Comparison of ENCODE assay signal across 25 mouse cellular contexts in the genomic region with DNA sequence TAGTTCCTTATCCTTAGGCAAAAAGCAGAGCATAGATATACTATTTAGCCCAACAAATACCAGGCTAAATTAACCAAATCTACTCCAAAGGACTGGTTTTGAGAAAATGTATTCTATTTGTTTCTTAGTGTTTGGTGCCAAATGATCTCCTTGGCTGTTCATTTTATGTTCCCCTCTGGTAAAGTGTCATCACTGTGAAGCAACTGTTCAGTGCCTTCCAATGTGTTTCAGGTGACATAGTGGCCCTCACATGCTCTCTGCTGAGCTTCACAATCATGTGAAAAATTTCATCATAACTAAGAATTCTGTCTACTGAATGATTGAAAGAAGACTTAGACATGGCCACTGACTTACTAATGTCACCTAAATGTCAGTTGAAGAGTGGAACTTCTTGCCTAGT. TPM values are rescaled to one million over a fixed set of nuclear protein-coding genes. Genes with fewer than 3 reads are reported as not detected.
DNase-seq lines count a peak whose midpoint lies in the region; ATAC-seq and TF ChIP-seq lines count a peak whose summit lies in the region.
"Had no signal": no experiment of that assay in that cellular context is flagged by ENCODE, and none has a peak within 500 bp of the region (broad histone marks: within the 10 kb centered on the region; RNA-seq: fewer than 3 reads in every experiment).

No protein-coding gene starts in this region.

- no peaks in the 10 kb centered on the region for H3K36me3 ChIP-seq in liver, adult 2 months (ENCODE audit: control insufficient read depth, insufficient read depth, low read length)
- no peaks in the 10 kb centered on the region for H3K36me3 ChIP-seq in liver, postnatal 0 days (replicated peaks; ENCODE audit: insufficient read depth, low read length)
- H3K36me3 ChIP-seq in hindbrain, embryonic 12.5 days, result no peaks in the 10 kb centered on the region
- H3K36me3 ChIP-seq in hindbrain, postnatal 0 days (ENCODE audit: insufficient read depth, low read length), result no peaks in the 10 kb centered on the region
- H3K36me3 ChIP-seq: G1E had no signal

- no peaks in the 10 kb centered on the region for H3K79me2 ChIP-seq in liver, adult 2 months (ENCODE audit: control insufficient read depth, insufficient read depth, low read length)

- H3K4me2 ChIP-seq in liver, postnatal 0 days (ENCODE audit: low read depth, low read length), result no peak overlapping the region
- no peak overlapping the region for H3K4me2 ChIP-seq in hindbrain, embryonic 12.5 days (replicated peaks)
- H3K4me2 ChIP-seq in hindbrain, postnatal 0 days (ENCODE audit: low read depth, low read length), result no peak overlapping the region

- peaks cover 5% of the 10 kb centered on the region; the same call in 1 of the 2 replicates for H3K4me1 ChIP-seq in liver, adult 2 months (ENCODE audit: control insufficient read depth, insufficient read depth, low read length)
- H3K4me1 ChIP-seq in liver, postnatal 0 days (ENCODE audit: insufficient read depth), result no peaks in the 10 kb centered on the region
- no peaks in the 10 kb centered on the region for H3K4me1 ChIP-seq in hindbrain, embryonic 12.5 days
- no peaks in the 10 kb centered on the region for H3K4me1 ChIP-seq in hindbrain, postnatal 0 days (ENCODE audit: insufficient read depth, low read length)

- no peak overlapping the region for H3K4me3 ChIP-seq in liver, adult 2 months (ENCODE audit: insufficient read depth, low read depth, low read length)
- H3K4me3 ChIP-seq in liver, postnatal 0 days (ENCODE audit: low read depth, low read length), result no peak overlapping the region
- no peak overlapping the region for H3K4me3 ChIP-seq in hindbrain, embryonic 12.5 days
- H3K4me3 ChIP-seq in hindbrain, postnatal 0 days (ENCODE audit: low read length), result no peak overlapping the region

- DNase-seq in liver, adult 2 months (ENCODE audit: extremely low read depth, low read depth, low spot score), result peak; percentile 18
- DNase-seq in liver, postnatal 0 days, result no peak
- peak; percentile 52 for DNase-seq in fat pad, adult 2 months (ENCODE audit: extremely low read depth, low read depth, low spot score)
- peak; percentile 55 for DNase-seq in gonadal fat pad, adult 2 months (ENCODE audit: low read depth)
- DNase-seq in gastrocnemius, adult 18-20 months (ENCODE audit: low spot score), result no peak
- DNase-seq in hindbrain, postnatal 0 days (ENCODE audit: low spot score), result no peak
- DNase-seq: adrenal gland, adult 2 months; adrenal gland, adult 8-10 months; adrenal gland, postnatal 10 days; adrenal gland, postnatal 14 days; adrenal gland, postnatal 25 days; adrenal gland, postnatal 36 days; B cell, adult 2 months; cerebellum, adult 11 months; cerebellum, adult 11-12 months had no signal

- TF ChIP-seq CTCF in liver, adult 2 months (IDR thresholded peaks at IDR 0.05; ENCODE audit: low read depth, low read length), result no peak
- TF ChIP-seq CTCF in liver, postnatal 0 days (IDR thresholded peaks at IDR 0.05; ENCODE audit: low read depth), result no peak
- TF ChIP-seq CTCF in hindbrain, postnatal 0 days (IDR thresholded peaks at IDR 0.05; ENCODE audit: low read depth), result no peak

- TF ChIP-seq POLR2A in liver, adult 2 months (IDR thresholded peaks at IDR 0.05; ENCODE audit: extremely low read depth, insufficient read depth, low read length), result no peak

- ATAC-seq in liver, postnatal 0 days, result no peak
- peak; percentile 22; the same call in 1 of the 2 replicates for ATAC-seq in granulocyte monocyte progenitor cell, adult 5-6 weeks (replicated peaks; ENCODE audit: poor library complexity, severe bottlenecking)
- no peak for ATAC-seq in hindbrain, embryonic 12.5 days (ENCODE audit: low FRiP score)
- no peak for ATAC-seq in hindbrain, postnatal 0 days
- ATAC-seq: activated CD4-positive, CD25-positive, alpha-beta regulatory T cell, adult 4 months; CD4-positive, CD25-positive, alpha-beta regulatory T cell, adult 4 months; Patski had no signal

- H3K9me3 ChIP-seq in liver, postnatal 0 days (ENCODE audit: low read length), result no peaks in the 10 kb centered on the region
- no peaks in the 10 kb centered on the region for H3K9me3 ChIP-seq in hindbrain, embryonic 12.5 days (replicated peaks)
- H3K9me3 ChIP-seq in hindbrain, postnatal 0 days (ENCODE audit: low read length), result no peaks in the 10 kb centered on the region
- H3K9me3 ChIP-seq: G1E had no signal

- H3K27me3 ChIP-seq in liver, adult 2 months (ENCODE audit: control insufficient read depth, insufficient read depth, low read length), result no peaks in the 10 kb centered on the region
- no peaks in the 10 kb centered on the region for H3K27me3 ChIP-seq in liver, postnatal 0 days (ENCODE audit: insufficient read depth, low read length)
- no peaks in the 10 kb centered on the region for H3K27me3 ChIP-seq in hindbrain, embryonic 12.5 days
- no peaks in the 10 kb centered on the region for H3K27me3 ChIP-seq in hindbrain, postnatal 0 days (ENCODE audit: insufficient read depth, low read length)
- H3K27me3 ChIP-seq: CH12.LX, Patski had no signal

- no peak overlapping the region for H3K27ac ChIP-seq in liver, adult 2 months (replicated peaks; ENCODE audit: insufficient read depth, low read depth, low read length)
- no peak overlapping the region for H3K27ac ChIP-seq in liver, postnatal 0 days (ENCODE audit: low read depth)
- no peak overlapping the region for H3K27ac ChIP-seq in hindbrain, embryonic 12.5 days
- H3K27ac ChIP-seq in hindbrain, postnatal 0 days, result no peak overlapping the region

- TF ChIP-seq EP300 in liver, postnatal 0 days (IDR thresholded peaks at IDR 0.05; ENCODE audit: low read depth), result no peak

- no peak overlapping the region for H3K9ac ChIP-seq in liver, adult 2 months (ENCODE audit: low read depth, low read length)
- H3K9ac ChIP-seq in liver, postnatal 0 days (replicated peaks), result no peak overlapping the region
- H3K9ac ChIP-seq in hindbrain, embryonic 12.5 days, result no peak overlapping the region
- no peak overlapping the region for H3K9ac ChIP-seq in hindbrain, postnatal 0 days (replicated peaks; ENCODE audit: low read length)

RNA-seq across cellular contexts. Expression of a gene that starts 54.6 kb away (rescaled TPM):
- 0.07 TPM in 1 of 2 replicates, not detected in the other for total RNA-seq in liver, adult 2 months (2014; rRNA removed)
- polyA plus RNA-seq in liver, adult 2 months (2012; rRNA removed), result not detected in 2 replicates
- polyA plus RNA-seq in liver, postnatal 0 days (2015; fragmentation: Nextera tagmentation; extraction: Ambion mirVana), result not detected in 2 replicates
- 0.11 TPM in 1 of 2 replicates, not detected in the other for polyA plus RNA-seq in gonadal fat pad, adult 2 months (2012; rRNA removed)
- total RNA-seq in granulocyte monocyte progenitor cell, adult 5-6 weeks (2014; fragmentation: Nextera tagmentation), result not detected in 2 replicates
- total RNA-seq in granulocyte monocyte progenitor cell, adult 5-6 weeks (2017), result not detected in 2 replicates
- polyA plus RNA-seq in hindbrain, embryonic 12.5 days (2016; fragmentation: Nextera tagmentation; extraction: Ambion mirVana), result not detected in 2 replicates
- total RNA-seq in gastrocnemius, adult 18-20 months (2021), result not detected
- 0.07 and 0.16 TPM in 2 replicates for total RNA-seq in hindbrain, postnatal 0 days (2014; rRNA removed)
- 0.08 and 0.11 TPM in 2 replicates for polyA plus RNA-seq in hindbrain, postnatal 0 days (2015; fragmentation: Nextera tagmentation; extraction: Ambion mirVana)
- total RNA-seq: CH12.LX, MEL had no signal
- polyA plus RNA-seq: brain, embryonic 14.5 days; C2C12; G1E had no signal

Comparison
In these comparisons a context has a peak if more than half of its experiments do, and no peak if none do; other contexts are left out.
1. DNase-seq: peak in liver, adult 2 months (single experiment), fat pad, adult 2 months (single experiment) and gonadal fat pad, adult 2 months (single experiment); none in liver, postnatal 0 days (single experiment), gastrocnemius, adult 18-20 months (single experiment) and hindbrain, postnatal 0 days (single experiment).